ENCODE assay signal across 14 mouse cellular contexts in genomic region chr7:91856931-91857330, GRCm38 (mm10).
"Had no signal": no experiment of that assay in that cellular context is flagged by ENCODE, and none has a peak within 500 bp of the region (broad histone marks: within the 10 kb centered on the region; RNA-seq: fewer than 3 reads in every experiment).

No protein-coding gene starts in this region.

- H3K27ac ChIP-seq: intestine, embryonic 15.5 days; kidney, postnatal 0 days; limb, embryonic 10.5 days; liver, embryonic 15.5 days; lung, embryonic 15.5 days; midbrain, embryonic 10.5 days; neural tube, embryonic 15.5 days had no signal

- DNase-seq: kidney, adult 9 months; kidney, postnatal 36 days; midbrain, embryonic 14.5 days; right cerebral cortex, adult 18-20 months; right cerebral cortex, postnatal 25 days; thymus, postnatal 36 days had no signal

- ATAC-seq: intestine, embryonic 15.5 days had no signal

- H3K4me3 ChIP-seq: intestine, embryonic 15.5 days; limb, embryonic 10.5 days; liver, embryonic 15.5 days; lung, embryonic 15.5 days; midbrain, embryonic 10.5 days; myocyte; neural tube, embryonic 15.5 days had no signal
